Mouse (Mus musculus) embryonic fibroblast, embryonic 13.5 days (primary cell): ENCODE measurements around the gene Fus. TPM values are rescaled to one million over a fixed set of nuclear protein-coding genes. Genes with fewer than 3 reads are reported as not detected.
"Not testable (repeated sequence)": the region's sequence is repeated elsewhere in the genome, so short reads cannot be mapped to it uniquely, and the experiment has no call there.

Experiments
- H3K27ac ChIP-seq: 2 replicates; pipeline ENCODE4 v1.5.1; 2012; ENCODE audit warnings: low read length, control low read depth, inconsistent platforms; ENCODE audit not compliant: insufficient read depth
- H3K4me1 ChIP-seq: 2 replicates; pipeline ENCODE4 v1.6.1; 2011; ENCODE audit warnings: low read length; ENCODE audit not compliant: control insufficient read depth, insufficient read depth
- H3K4me3 ChIP-seq: 2 replicates; pipeline ENCODE4 v1.5.1; 2011; ENCODE audit warnings: mild to moderate bottlenecking, control low read depth, low read length; ENCODE audit not compliant: insufficient read depth
- CTCF ChIP-seq: IDR thresholded peaks from 2 replicates; pipeline ENCODE4 v1.5.1; 2011; ENCODE audit warnings: mild to moderate bottlenecking, control low read depth, low read length, moderate library complexity, borderline replicate concordance; ENCODE audit not compliant: insufficient read depth
- POLR2A ChIP-seq: IDR thresholded peaks from 2 replicates; pipeline ENCODE4 v1.6.1; 2011; ENCODE audit warnings: low read depth, mild to moderate bottlenecking, control low read depth, low read length, moderate library complexity
- polyA plus RNA-seq: library from polyadenylated mRNA; stranded (reverse); fragments of >200 nt; gene quantifications from 2 replicates; pipeline ENCODE4 v1.2.4, GENCODE M21; 2011; ENCODE audit warnings: low read depth; ENCODE audit not compliant: missing spikeins, insufficient read length

Gene Fus
- polyA plus RNA-seq, 1 experiment, result 978 TPM

GRCm38 (mm10) chr7:128003688-128004087 is 36.4 kb downstream of the Fus start, which contains the start of gene Trim72:
Trim72 (plus strand) TSS chr7:128003949.
- no peak within 1 kb of the TSS for H3K27ac ChIP-seq
- H3K4me3 ChIP-seq, result no peak within 1 kb of the TSS
- TF ChIP-seq CTCF (no peak), POLR2A (no peak)

DNA sequence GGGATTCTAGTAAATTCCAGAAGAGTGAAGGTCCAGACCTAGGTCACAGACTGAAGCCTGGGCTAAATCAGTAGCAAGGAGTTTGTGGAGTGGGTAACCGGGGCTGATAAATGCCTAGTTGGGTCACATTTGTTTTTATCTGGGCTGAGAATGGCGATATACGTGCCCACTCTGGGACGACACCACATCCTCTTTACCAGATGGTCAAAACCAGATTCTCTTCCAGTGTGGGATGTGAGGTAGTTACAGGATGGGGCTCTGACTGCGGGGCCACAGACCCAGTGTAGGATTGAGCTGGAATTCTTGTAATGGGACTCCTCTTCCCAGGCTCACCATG is 36.9 kb downstream of the Fus start:
- Histone ChIP-seq H3K27ac (no peak overlapping the region), H3K4me3 (no peak overlapping the region), H3K4me1 (peaks cover 4% of the 10 kb centered on the region; the same call in 1 of the 2 replicates)
- TF ChIP-seq CTCF, result no peak
- no peak for TF ChIP-seq POLR2A

More at GRCm38 (mm10) chr7:128003688-128004087, 36.4 kb downstream of the Fus start, which contains the start of gene Trim72:
- H3K4me1 ChIP-seq, result peaks cover 5% of the 10 kb centered on the region; the same call in 1 of the 2 replicates

DNA sequence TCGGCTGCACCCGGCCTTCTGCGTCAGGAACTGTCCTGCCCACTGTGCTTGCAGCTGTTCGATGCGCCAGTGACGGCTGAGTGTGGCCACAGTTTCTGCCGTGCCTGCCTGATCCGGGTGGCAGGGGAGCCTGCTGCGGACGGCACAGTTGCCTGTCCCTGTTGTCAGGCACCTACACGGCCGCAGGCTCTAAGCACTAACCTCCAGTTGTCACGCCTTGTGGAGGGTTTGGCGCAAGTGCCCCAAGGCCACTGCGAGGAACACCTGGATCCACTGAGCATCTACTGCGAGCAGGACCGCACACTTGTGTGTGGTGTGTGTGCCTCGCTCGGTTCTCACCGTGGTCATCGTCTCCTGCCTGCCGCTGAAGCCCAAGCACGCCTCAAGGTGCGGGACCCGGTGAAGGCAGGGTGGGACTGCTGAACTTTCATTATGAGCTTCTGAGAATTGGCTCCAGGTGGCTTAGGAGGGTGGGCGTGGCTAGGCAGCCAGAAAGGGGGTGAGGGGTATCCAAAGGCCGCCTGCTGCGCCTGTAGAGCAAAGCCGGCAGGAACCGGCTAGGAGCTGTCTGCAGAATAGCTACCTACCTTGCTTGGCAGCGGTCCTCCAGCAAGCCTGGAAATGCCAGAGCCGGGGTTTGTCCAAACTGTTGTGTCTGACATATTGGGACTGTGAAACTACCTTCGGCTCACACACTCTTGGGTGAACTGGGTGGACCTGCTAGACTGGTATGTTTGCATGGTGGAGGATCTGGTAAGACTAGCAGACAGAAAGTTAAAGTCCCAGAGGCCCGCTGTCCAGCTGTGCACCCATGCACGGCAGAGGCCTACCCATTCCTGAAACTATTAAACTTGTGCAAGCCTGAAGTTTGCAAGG is 37.5 kb downstream of the Fus start:
- TF ChIP-seq POLR2A (no peak), CTCF (no peak)
- Histone ChIP-seq H3K4me1 (0 out of 2 replicates have a peak, but pooled peaks cover under 1% of the 10 kb centered on the region), H3K27ac (no peak overlapping the region), H3K4me3 (no peak overlapping the region)

- Histone ChIP-seq H3K4me3 (no peak overlapping the region), H3K4me1 (no peaks in the 10 kb centered on the region), H3K27ac (no peak overlapping the region)
- no peak for TF ChIP-seq CTCF
- TF ChIP-seq POLR2A, result no peak
These were observed 38.9 kb downstream of the Fus start for GRCm38 (mm10) chr7:128006193-128006592.

GRCm38 (mm10) chr7:128009715-128010340 is 42.6 kb downstream of the Fus start:
- H3K27ac ChIP-seq, result no peak overlapping the region
- TF ChIP-seq POLR2A, result no peak
- no peak for TF ChIP-seq CTCF
- no peak overlapping the region for H3K4me3 ChIP-seq
- no peaks in the 10 kb centered on the region for H3K4me1 ChIP-seq

DNA sequence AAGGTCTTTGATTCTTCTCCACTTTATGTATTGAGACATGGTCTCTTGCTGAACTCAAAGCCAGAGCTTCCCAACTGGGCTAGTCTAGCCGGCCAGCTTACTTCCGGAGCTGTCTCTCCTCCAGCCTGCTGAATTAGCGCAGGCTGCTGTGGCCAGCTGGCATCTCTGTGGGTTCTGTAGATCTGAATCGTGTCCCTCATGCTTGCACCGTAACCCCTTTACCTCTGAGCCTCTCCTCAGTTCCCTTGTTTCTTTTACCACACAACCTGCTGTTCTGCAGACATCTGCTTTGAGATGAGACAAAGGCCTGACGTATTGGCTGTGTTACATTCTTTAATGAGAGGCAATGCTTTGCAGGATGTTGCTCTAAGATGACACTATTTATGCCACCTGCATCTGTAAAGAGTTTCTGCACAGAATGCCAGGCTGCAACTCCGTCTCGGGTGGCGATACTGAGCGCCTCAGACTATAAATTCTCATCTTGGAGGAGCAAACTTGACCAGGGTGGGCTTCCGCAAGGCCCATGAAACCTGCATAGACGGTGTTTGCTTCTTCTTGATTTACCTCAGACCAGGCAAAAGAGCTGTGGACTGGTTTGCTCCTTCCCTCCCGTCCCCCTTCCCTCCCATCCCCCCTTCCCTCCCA is 45.0 kb downstream of the Fus start:
- H3K4me3 ChIP-seq, result no peak overlapping the region
- peaks cover 7% of the 10 kb centered on the region; the same call in 1 of the 2 replicates for H3K4me1 ChIP-seq
- TF ChIP-seq CTCF (no peak), POLR2A (no peak)
- no peak overlapping the region for H3K27ac ChIP-seq

- H3K27ac ChIP-seq, result no peak overlapping the region
These were observed 45.9 kb downstream of the Fus start for GRCm38 (mm10) chr7:128013116-128013515.

GRCm38 (mm10) chr7:128016134-128016533 is 48.9 kb downstream of the Fus start:
- H3K27ac ChIP-seq, result peak overlapping the region; percentile 41; the same call in 1 of the 2 replicates
- not testable (repeated sequence) for H3K4me1 ChIP-seq

More at GRCm38 (mm10) chr7:128013116-128013515, 45.9 kb downstream of the Fus start:
- no peak overlapping the region for H3K4me3 ChIP-seq
- TF ChIP-seq CTCF, result no peak
- no peak for TF ChIP-seq POLR2A
- peaks cover 7% of the 10 kb centered on the region; the same call in 1 of the 2 replicates for H3K4me1 ChIP-seq

DNA sequence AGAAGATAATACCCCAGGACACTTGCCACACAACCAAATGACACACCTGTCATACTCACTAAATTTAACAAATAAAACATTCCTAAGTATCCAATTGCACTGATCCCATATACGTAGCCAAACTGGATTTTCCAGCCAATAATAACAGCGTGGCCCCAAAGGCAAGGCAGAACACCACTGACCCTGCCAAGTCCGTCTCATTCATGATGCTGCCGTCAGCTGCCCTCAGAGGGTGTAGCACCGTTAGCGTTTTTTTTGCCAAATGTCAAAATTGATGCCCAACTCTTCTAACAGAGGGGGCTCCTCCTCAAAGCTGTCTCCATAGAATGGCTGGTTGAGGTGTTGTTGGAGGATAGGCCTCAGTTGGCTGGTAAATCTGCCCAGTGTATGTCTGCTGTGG is 49.4 kb downstream of the Fus start:
- TF ChIP-seq POLR2A (no peak), CTCF (no peak)
- Histone ChIP-seq H3K4me1 (peaks cover 7% of the 10 kb centered on the region; the same call in 1 of the 2 replicates), H3K27ac (no peak overlapping the region), H3K4me3 (no peak overlapping the region)

More at GRCm38 (mm10) chr7:128016134-128016533, 48.9 kb downstream of the Fus start:
- H3K4me3 ChIP-seq, result not testable (repeated sequence)

DNA sequence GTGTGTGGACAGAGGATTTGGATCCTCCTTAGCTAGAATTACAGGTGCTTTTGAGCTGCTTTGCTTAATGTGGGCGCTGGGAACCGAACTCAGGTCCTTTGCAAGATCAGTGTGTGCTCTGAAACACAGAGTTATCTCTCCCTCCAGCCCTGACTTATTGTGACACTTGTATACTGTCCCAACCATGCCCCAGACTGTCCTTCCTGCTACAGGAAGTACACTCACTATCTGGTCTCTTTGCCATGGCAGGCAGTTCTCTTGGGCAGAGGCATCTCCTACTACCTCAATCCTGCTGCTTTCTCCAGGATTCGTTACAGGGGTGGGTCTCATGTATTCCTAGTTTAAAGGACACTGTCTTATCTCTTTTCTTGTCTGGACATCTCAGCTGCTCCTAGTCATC is 51.0 kb downstream of the Fus start:
- Histone ChIP-seq H3K4me1 (peaks cover 7% of the 10 kb centered on the region; the same call in 1 of the 2 replicates), H3K4me3 (no peak overlapping the region), H3K27ac (no peak overlapping the region)
- no peak for TF ChIP-seq CTCF
- no peak for TF ChIP-seq POLR2A

DNA sequence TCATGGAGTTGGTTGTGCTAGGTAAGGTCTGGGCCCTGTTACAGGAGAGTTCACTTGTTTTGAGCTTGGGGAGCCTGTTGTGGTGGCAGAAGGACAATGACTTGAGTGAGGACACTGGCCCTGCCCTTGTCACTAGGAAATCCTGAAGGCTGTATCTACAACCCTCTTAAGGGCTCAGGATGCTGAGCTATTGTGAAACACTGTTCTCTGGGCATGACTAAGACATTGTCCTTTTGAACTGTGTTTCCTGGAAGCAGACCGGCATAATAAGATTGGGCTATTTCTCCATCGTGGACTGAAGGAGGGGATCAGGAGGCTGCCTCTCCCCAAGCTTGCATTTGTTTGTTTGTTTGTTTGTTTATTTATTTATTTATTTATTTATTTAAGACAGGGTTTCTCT is 51.9 kb downstream of the Fus start:
- peaks cover 7% of the 10 kb centered on the region; the same call in 1 of the 2 replicates for H3K4me1 ChIP-seq
- TF ChIP-seq POLR2A (no peak), CTCF (no peak)

More for the DNA sequence above, 51.9 kb downstream of the Fus start:
- Histone ChIP-seq H3K4me3 (no peak overlapping the region), H3K27ac (no peak overlapping the region)
